Mouse (Mus musculus) stomach, postnatal 0 days (tissue): ENCODE data around the gene Tatdn3.

Experiments
- CTCF ChIP-seq: IDR thresholded peaks from 2 replicates; pipeline ENCODE4 v1.5.1; 2016; ENCODE audit warnings: antibody characterized with exemption, low read depth, mild to moderate bottlenecking, moderate library complexity
- EP300 ChIP-seq: optimal IDR thresholded peaks from 2 replicates; pipeline ENCODE3; 2016; ENCODE audit warnings: antibody characterized with exemption

GRCm38 (mm10) chr1:191023140-191023539 is 39.6 kb downstream of the Tatdn3 start:
- TF ChIP-seq CTCF (no peak), EP300 (no peak)
